Mouse (Mus musculus) adrenal gland, postnatal 36 days (tissue): ENCODE measurements around the gene Lasp1. TPM values are rescaled to one million over a fixed set of nuclear protein-coding genes. Genes with fewer than 3 reads are reported as not detected.

Source experiments
- DNase-seq, 2 experiments: peaks; one replicate each; pipeline ENCODE4 v3.0.0; 2021; ENCODE audit warnings: mixed read lengths in 1 of 2
- total RNA-seq, 2 experiments: library from RNA; stranded (reverse); gene quantifications; 2 replicates each; pipeline ENCODE4 v1.2.3; 2021

Gene Lasp1
- total RNA-seq, 2 experiments from 2014 or later, result 103 to 128 TPM

- DNase-seq, result no peak
Observed at GRCm38 (mm10) chr11:97810970-97811369, 12.2 kb downstream of the Lasp1 start.

GRCm38 (mm10) chr11:97811569-97812362 is 13.0 kb downstream of the Lasp1 start:
- DNase-seq, result peak in 1 of 2 experiments; percentile 49

GRCm38 (mm10) chr11:97812491-97812921 is 13.7 kb downstream of the Lasp1 start:
- DNase-seq, result no peak

- no peak for DNase-seq
Observed at GRCm38 (mm10) chr11:97813085-97813484, 14.3 kb downstream of the Lasp1 start.

GRCm38 (mm10) chr11:97813746-97814515 is 15.1 kb downstream of the Lasp1 start:
- DNase-seq, result no peak

GRCm38 (mm10) chr11:97815736-97816135 is 16.9 kb downstream of the Lasp1 start:
- DNase-seq, result no peak

- DNase-seq, result no peak
Observed at GRCm38 (mm10) chr11:97816176-97816575, 17.4 kb downstream of the Lasp1 start.

GRCm38 (mm10) chr11:97816916-97817315 is 18.1 kb downstream of the Lasp1 start:
- DNase-seq, result peak; percentile 60 to 63

GRCm38 (mm10) chr11:97817379-97817778 is 18.6 kb downstream of the Lasp1 start:
- peak in 1 of 2 experiments; percentile 72 for DNase-seq

- DNase-seq, result no peak
Observed at GRCm38 (mm10) chr11:97818003-97818402, 19.2 kb downstream of the Lasp1 start.

- DNase-seq, result peak in 1 of 2 experiments; percentile 67
Observed at GRCm38 (mm10) chr11:97818571-97818970, 19.8 kb downstream of the Lasp1 start.

- no peak for DNase-seq
Observed at GRCm38 (mm10) chr11:97819102-97819501, 20.3 kb downstream of the Lasp1 start.

GRCm38 (mm10) chr11:97819923-97820322 is 21.1 kb downstream of the Lasp1 start:
- no peak for DNase-seq

- peak; percentile 91 to 92 for DNase-seq
Observed at GRCm38 (mm10) chr11:97820840-97821239, 22.0 kb downstream of the Lasp1 start.

- DNase-seq, result peak in 1 of 2 experiments; percentile 56
Observed at GRCm38 (mm10) chr11:97821401-97822064, 22.7 kb downstream of the Lasp1 start.

GRCm38 (mm10) chr11:97822840-97823603 is 24.2 kb downstream of the Lasp1 start:
- peak in 1 of 2 experiments; percentile 49 for DNase-seq

GRCm38 (mm10) chr11:97824168-97824567 is 25.4 kb downstream of the Lasp1 start:
- no peak for DNase-seq

- no peak for DNase-seq
Observed at GRCm38 (mm10) chr11:97824895-97825294, 26.1 kb downstream of the Lasp1 start.

- no peak for DNase-seq
Observed at GRCm38 (mm10) chr11:97825295-97825694, 26.5 kb downstream of the Lasp1 start.

- no peak for DNase-seq
Observed at GRCm38 (mm10) chr11:97825971-97826370, 27.2 kb downstream of the Lasp1 start.

GRCm38 (mm10) chr11:97826414-97826813 is 27.6 kb downstream of the Lasp1 start:
- no peak for DNase-seq

GRCm38 (mm10) chr11:97827654-97828053 is 28.9 kb downstream of the Lasp1 start:
- no peak for DNase-seq
